Mouse (Mus musculus): ENCODE data around the gene Zbtb20. TPM values are rescaled to one million over a fixed set of nuclear protein-coding genes. Genes with fewer than 3 reads are reported as not detected.

The Zbtb20 gene
- polyA plus RNA-seq, 1 experiment from 2014 or later = 35.1 TPM

DNA sequence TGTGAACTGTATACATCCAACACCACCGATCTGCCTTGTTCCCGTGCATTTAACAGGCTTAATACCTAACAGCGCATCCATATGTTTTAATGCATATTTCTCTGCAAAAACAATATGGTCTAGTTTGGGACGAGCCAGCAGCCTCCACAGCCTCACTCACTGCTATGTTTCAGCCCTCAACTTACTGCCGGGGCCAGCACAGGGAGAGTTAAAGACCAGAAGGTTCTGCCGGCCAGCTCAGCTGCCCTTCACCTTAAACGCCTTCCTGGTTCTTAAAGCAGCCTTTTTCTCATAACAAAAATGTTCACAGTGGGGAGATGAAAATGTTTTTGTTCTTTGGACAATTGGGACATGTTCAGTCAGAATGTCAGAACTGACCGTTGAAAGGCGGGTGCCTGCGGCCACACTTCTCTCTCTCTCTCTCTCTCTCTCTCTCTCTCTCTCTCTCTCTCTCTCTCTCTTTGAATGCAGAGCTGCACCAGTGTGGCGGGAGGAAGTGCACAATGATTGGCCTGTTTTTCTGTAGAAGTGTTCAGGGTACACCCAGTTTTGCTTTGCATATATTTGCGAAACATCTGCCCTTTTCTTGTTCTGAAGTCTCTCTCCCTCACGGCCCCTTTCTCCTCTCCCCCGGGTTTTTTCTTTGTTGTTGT lies 697.6 kb downstream of the Zbtb20 start:
- no peak overlapping the region for H3K9ac ChIP-seq (replicated peaks; ENCODE audit: low read depth, low read length)
- H3K27me3 ChIP-seq (ENCODE audit: control insufficient read depth, insufficient read depth, low read length) = no peaks in the 10 kb centered on the region
- ATAC-seq (ENCODE audit: insufficient number of reproducible peaks, insufficient read depth, low FRiP score, low read depth) = no peak
- H3K4me2 ChIP-seq (replicated peaks; ENCODE audit: low read depth, low read length) = no peak overlapping the region
- no peak overlapping the region for H3K27ac ChIP-seq (ENCODE audit: low read length)
- peaks cover 13% of the 10 kb centered on the region; the same call in 1 of the 2 replicates for H3K4me1 ChIP-seq (ENCODE audit: control insufficient read depth, insufficient read depth, low read length)
- no peaks in the 10 kb centered on the region for H3K9me3 ChIP-seq (ENCODE audit: control insufficient read depth, low read depth, low read length)
- WGBS = 60% methylated on average over 14 of the region's 14 CpGs
- no peak overlapping the region for H3K4me3 ChIP-seq (ENCODE audit: low read depth, low read length)
- H3K36me3 ChIP-seq (ENCODE audit: control insufficient read depth, insufficient read depth, low read length) = no peaks in the 10 kb centered on the region

DNA sequence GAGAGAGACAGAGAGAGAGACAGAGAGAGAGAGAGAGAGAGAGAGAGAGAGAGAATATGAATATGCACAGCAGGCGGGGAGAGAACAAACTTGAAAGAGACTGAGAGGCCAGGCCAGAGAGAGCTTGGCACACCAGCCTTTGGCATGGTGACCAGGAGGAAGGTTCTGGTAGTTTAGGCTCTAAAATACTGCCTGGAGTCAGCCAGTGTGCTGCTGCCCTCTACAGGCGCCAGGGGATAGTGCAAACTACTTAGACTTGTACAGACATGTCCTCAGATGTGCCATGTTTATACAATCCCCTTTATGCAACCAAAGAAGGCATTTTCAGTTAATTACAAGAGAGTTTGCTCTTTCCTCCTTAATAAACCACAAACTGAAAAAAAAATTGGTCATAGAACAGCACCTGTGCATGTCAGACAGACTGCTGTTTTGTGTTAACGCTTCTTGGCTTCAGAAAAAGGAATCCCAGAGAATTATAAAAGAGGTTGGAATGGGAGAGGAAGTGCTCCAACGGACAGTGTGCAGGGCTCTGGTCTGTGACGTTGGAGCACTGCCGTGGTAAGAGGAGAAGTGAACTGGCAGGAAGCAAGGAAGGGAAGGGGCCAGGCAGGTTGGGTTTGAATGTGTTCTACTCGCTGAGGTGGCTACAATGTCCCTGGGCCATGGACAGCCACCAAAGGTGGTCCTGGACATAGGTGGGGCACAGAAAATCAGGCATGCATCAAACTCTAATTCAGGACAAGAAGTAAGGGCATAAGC lies 698.5 kb downstream of the Zbtb20 start:
- peak overlapping the region; percentile 21; the same call in 1 of the 2 replicates for H3K27ac ChIP-seq (ENCODE audit: low read length)
- no peak overlapping the region for H3K9ac ChIP-seq (replicated peaks; ENCODE audit: low read depth, low read length)
- peak; percentile 64; the same call in 1 of the 2 replicates for ATAC-seq (ENCODE audit: insufficient number of reproducible peaks, insufficient read depth, low FRiP score, low read depth)
- WGBS = 40% methylated on average over 7 of the region's 7 CpGs
- H3K27me3 ChIP-seq (ENCODE audit: control insufficient read depth, insufficient read depth, low read length) = no peaks in the 10 kb centered on the region
- peaks cover 13% of the 10 kb centered on the region; the same call in 1 of the 2 replicates for H3K4me1 ChIP-seq (ENCODE audit: control insufficient read depth, insufficient read depth, low read length)
- H3K4me3 ChIP-seq (ENCODE audit: low read depth, low read length) = no peak overlapping the region
- no peaks in the 10 kb centered on the region for H3K36me3 ChIP-seq (ENCODE audit: control insufficient read depth, insufficient read depth, low read length)
- H3K9me3 ChIP-seq (ENCODE audit: control insufficient read depth, low read depth, low read length) = no peaks in the 10 kb centered on the region
- no peak overlapping the region for H3K4me2 ChIP-seq (replicated peaks; ENCODE audit: low read depth, low read length)

GRCm38 (mm10) chr16:43575066-43575465 lies 699.4 kb downstream of the Zbtb20 start:
- Histone ChIP-seq H3K27me3 (ENCODE audit: control insufficient read depth, insufficient read depth, low read length) (no peaks in the 10 kb centered on the region), H3K4me1 (ENCODE audit: control insufficient read depth, insufficient read depth, low read length) (peaks cover 13% of the 10 kb centered on the region; the same call in 1 of the 2 replicates), H3K9me3 (ENCODE audit: control insufficient read depth, low read depth, low read length) (no peaks in the 10 kb centered on the region), H3K27ac (ENCODE audit: low read length) (no peak overlapping the region), H3K36me3 (ENCODE audit: control insufficient read depth, insufficient read depth, low read length) (no peaks in the 10 kb centered on the region), H3K4me2 (replicated peaks; ENCODE audit: low read depth, low read length) (no peak overlapping the region), H3K4me3 (ENCODE audit: low read depth, low read length) (no peak overlapping the region), H3K9ac (replicated peaks; ENCODE audit: low read depth, low read length) (no peak overlapping the region)
- 41% methylated on average over 4 of the region's 4 CpGs for WGBS
- ATAC-seq (ENCODE audit: insufficient number of reproducible peaks, insufficient read depth, low FRiP score, low read depth) = no peak

DNA sequence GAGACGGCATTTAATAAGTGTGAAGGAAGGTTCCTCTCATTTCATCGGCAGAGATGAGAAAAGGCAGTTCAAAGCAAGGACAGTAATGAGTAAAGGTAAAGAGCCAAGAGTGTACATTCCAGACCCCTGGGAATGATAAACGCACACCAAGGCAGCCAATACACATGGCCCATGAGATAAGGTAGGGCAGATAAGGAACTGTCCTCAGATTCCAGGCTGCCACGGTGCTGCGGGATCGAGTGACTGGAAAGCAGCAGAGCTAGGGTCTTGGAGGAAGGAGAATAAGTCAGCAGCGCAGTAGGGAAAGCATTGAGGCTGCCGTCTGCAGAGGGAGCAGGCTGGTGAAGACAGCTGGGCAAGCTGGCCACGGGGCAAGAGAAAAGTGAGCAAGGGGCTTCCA lies 699.8 kb downstream of the Zbtb20 start:
- H3K27ac ChIP-seq (ENCODE audit: low read length) = no peak overlapping the region
- ATAC-seq (ENCODE audit: insufficient number of reproducible peaks, insufficient read depth, low FRiP score, low read depth) = no peak

DNA sequence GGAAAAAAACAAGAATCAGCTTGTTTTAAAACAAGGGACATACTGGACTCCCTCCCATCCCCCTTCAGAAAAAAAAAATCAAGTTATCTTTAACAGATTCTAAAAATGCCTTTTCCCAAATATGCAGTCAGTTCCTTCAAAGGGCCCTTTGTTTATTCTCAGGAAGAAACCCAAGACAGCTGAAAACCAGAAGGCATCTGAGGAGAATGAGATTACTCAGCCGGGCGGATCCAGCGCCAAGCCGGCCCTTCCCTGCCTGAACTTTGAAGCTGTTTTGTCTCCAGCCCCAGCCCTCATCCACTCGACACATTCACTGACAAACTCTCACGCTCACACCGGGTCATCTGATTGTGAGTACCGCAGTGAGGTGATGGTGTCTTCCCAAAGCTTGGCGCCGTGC lies 701.7 kb downstream of the Zbtb20 start:
- whole genome bisulfite sequencing = 12% methylated on average over 10 of the region's 10 CpGs

More for the DNA sequence above, 699.8 kb downstream of the Zbtb20 start:
- H3K27me3 ChIP-seq (ENCODE audit: control insufficient read depth, insufficient read depth, low read length) = no peaks in the 10 kb centered on the region
- 27% methylated on average over 9 of the region's 9 CpGs for WGBS
- no peak overlapping the region for H3K4me2 ChIP-seq (replicated peaks; ENCODE audit: low read depth, low read length)
- H3K36me3 ChIP-seq (ENCODE audit: control insufficient read depth, insufficient read depth, low read length) = no peaks in the 10 kb centered on the region
- peaks cover 13% of the 10 kb centered on the region; the same call in 1 of the 2 replicates for H3K4me1 ChIP-seq (ENCODE audit: control insufficient read depth, insufficient read depth, low read length)
- H3K9ac ChIP-seq (replicated peaks; ENCODE audit: low read depth, low read length) = no peak overlapping the region
- H3K9me3 ChIP-seq (ENCODE audit: control insufficient read depth, low read depth, low read length) = no peaks in the 10 kb centered on the region
- no peak overlapping the region for H3K4me3 ChIP-seq (ENCODE audit: low read depth, low read length)

DNA sequence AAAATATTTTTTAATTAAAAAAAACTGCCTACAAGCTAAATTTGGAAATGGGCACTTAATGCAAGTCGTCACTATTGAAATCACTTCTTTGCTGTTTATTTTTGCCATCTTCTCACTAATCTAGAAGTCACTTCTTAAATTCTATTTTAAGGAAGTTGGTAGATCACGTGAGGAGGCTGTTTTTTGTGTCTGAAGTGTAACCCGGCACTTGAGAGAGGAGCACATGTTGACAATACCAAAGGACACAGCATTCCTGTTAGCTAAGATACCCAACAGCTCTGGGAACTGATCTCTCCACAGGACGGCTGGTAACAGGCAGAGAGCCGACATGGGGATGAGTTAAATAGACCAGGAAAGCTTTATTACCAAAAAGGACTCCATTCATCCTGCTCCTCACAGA lies 702.7 kb downstream of the Zbtb20 start:
- no peaks in the 10 kb centered on the region for H3K36me3 ChIP-seq (ENCODE audit: control insufficient read depth, insufficient read depth, low read length)
- no peak overlapping the region for H3K9ac ChIP-seq (replicated peaks; ENCODE audit: low read depth, low read length)
- H3K27ac ChIP-seq (ENCODE audit: low read length) = no peak overlapping the region
- no peak overlapping the region for H3K4me2 ChIP-seq (replicated peaks; ENCODE audit: low read depth, low read length)
- H3K9me3 ChIP-seq (ENCODE audit: control insufficient read depth, low read depth, low read length) = no peaks in the 10 kb centered on the region
- H3K4me1 ChIP-seq (ENCODE audit: control insufficient read depth, insufficient read depth, low read length) = peaks cover 17% of the 10 kb centered on the region; the same call in 1 of the 2 replicates
- no peak for ATAC-seq (ENCODE audit: insufficient number of reproducible peaks, insufficient read depth, low FRiP score, low read depth)
- 64% methylated on average over 5 of the region's 5 CpGs for WGBS
- H3K27me3 ChIP-seq (ENCODE audit: control insufficient read depth, insufficient read depth, low read length) = no peaks in the 10 kb centered on the region
- H3K4me3 ChIP-seq (ENCODE audit: low read depth, low read length) = no peak overlapping the region

More for the DNA sequence above, 701.7 kb downstream of the Zbtb20 start:
- H3K4me3 ChIP-seq (ENCODE audit: low read depth, low read length) = no peak overlapping the region
- no peaks in the 10 kb centered on the region for H3K27me3 ChIP-seq (ENCODE audit: control insufficient read depth, insufficient read depth, low read length)
- H3K4me2 ChIP-seq (replicated peaks; ENCODE audit: low read depth, low read length) = no peak overlapping the region
- no peaks in the 10 kb centered on the region for H3K9me3 ChIP-seq (ENCODE audit: control insufficient read depth, low read depth, low read length)
- H3K27ac ChIP-seq (ENCODE audit: low read length) = peak overlapping the region; percentile 82; the same call in 1 of the 2 replicates
- H3K4me1 ChIP-seq (ENCODE audit: control insufficient read depth, insufficient read depth, low read length) = peaks cover 14% of the 10 kb centered on the region; the same call in 1 of the 2 replicates
- no peak for ATAC-seq (ENCODE audit: insufficient number of reproducible peaks, insufficient read depth, low FRiP score, low read depth)
- H3K36me3 ChIP-seq (ENCODE audit: control insufficient read depth, insufficient read depth, low read length) = no peaks in the 10 kb centered on the region
- H3K9ac ChIP-seq (replicated peaks; ENCODE audit: low read depth, low read length) = no peak overlapping the region

- H3K27me3 ChIP-seq (ENCODE audit: control insufficient read depth, insufficient read depth, low read length) = no peaks in the 10 kb centered on the region
- H3K4me2 ChIP-seq (replicated peaks; ENCODE audit: low read depth, low read length) = no peak overlapping the region
- no peak overlapping the region for H3K9ac ChIP-seq (replicated peaks; ENCODE audit: low read depth, low read length)
- H3K9me3 ChIP-seq (ENCODE audit: control insufficient read depth, low read depth, low read length) = no peaks in the 10 kb centered on the region
- 83% methylated on average over 4 of the region's 4 CpGs for WGBS
- no peak overlapping the region for H3K4me3 ChIP-seq (ENCODE audit: low read depth, low read length)
- H3K4me1 ChIP-seq (ENCODE audit: control insufficient read depth, insufficient read depth, low read length) = peaks cover 13% of the 10 kb centered on the region; the same call in 1 of the 2 replicates
- no peak for ATAC-seq (ENCODE audit: insufficient number of reproducible peaks, insufficient read depth, low FRiP score, low read depth)
- no peak overlapping the region for H3K27ac ChIP-seq (ENCODE audit: low read length)
- H3K36me3 ChIP-seq (ENCODE audit: control insufficient read depth, insufficient read depth, low read length) = no peaks in the 10 kb centered on the region
Measured at GRCm38 (mm10) chr16:43579111-43579510, 703.4 kb downstream of the Zbtb20 start.

DNA sequence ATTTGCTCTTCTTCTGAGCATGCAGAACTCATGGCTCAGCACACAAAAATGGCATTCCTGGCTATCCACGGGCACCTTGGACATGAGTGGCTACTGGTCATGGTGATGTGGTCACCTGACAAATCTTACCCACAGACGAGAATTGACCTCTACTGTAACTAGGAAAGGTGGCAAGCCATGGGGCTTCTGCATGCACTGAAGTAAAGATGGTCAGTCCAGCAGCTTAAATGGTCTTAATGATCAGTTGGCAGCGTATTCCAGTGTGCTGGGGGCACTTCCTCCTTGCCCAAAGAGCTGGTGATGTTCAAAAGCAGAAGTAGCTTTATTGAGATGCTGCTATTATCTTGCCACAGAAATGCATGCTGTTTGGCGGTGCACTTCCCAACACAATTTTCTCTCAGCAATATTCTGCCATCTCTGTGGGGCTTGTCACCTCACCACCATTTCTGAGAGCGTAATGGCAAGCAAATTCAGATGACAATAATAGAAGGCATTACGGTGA lies 704.7 kb downstream of the Zbtb20 start:
- Histone ChIP-seq H3K4me3 (ENCODE audit: low read depth, low read length) (no peak overlapping the region), H3K9ac (replicated peaks; ENCODE audit: low read depth, low read length) (no peak overlapping the region), H3K9me3 (ENCODE audit: control insufficient read depth, low read depth, low read length) (no peaks in the 10 kb centered on the region), H3K27me3 (ENCODE audit: control insufficient read depth, insufficient read depth, low read length) (no peaks in the 10 kb centered on the region), H3K36me3 (ENCODE audit: control insufficient read depth, insufficient read depth, low read length) (no peaks in the 10 kb centered on the region), H3K27ac (ENCODE audit: low read length) (no peak overlapping the region), H3K4me2 (replicated peaks; ENCODE audit: low read depth, low read length) (no peak overlapping the region), H3K4me1 (ENCODE audit: control insufficient read depth, insufficient read depth, low read length) (peaks cover 13% of the 10 kb centered on the region; the same call in 1 of the 2 replicates)
- WGBS = 90% methylated on average over 6 of the region's 6 CpGs
- ATAC-seq (ENCODE audit: insufficient number of reproducible peaks, insufficient read depth, low FRiP score, low read depth) = no peak
